Mouse (Mus musculus): ENCODE measurements at regions not wholly inside any gene's neighbourhood (a gene's known extent, or its start where the extent isn't known, plus 50 kb on each side); places are given as distances from the start of the nearest gene placed in this dataset.
A peak's percentile ranks its signal among the peaks of the same experiment; 100 is the strongest.

DNA sequence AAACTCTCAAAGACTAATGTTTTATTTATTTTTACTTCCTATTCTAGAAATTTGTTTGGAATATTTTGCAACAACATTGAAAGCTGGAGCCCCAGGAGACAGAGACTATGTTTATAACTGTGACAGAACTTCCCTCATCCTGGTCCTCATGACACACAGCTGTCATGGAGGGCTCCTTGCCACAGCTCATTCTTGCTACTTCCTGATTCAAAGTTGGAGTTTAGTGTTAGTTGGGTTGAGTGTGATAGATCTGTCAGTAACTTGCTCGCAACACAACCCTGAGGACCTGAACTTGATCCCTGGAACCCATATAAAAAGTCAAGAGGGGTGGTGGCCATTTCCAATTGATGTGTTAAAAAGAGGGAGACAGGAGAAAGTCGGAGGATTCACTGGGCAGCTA, 328.3 kb upstream of the Nox3 start:
- no peak for DNase-seq

DNA sequence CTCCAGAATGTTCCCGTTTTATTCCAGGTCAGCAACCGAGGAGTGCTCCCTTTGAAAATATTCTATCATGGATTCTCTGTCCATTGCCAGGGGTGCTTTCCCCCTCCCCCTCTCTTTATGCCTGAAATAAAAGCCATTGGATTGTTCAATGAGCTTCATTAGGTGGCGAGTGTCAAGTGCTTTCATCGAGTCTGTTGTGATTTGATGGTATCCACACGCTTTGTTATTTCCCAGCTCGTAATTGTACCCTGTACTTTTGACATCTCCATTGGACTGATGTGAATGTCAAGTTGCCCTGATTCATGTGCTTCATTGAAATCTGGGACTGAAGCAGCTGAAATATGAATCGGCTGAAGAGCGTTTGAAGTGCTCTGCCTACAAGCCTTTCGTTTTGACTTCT, 333.1 kb upstream of the Nox3 start:
- DNase-seq, result no peak

GRCm38 (mm10) chr17:4034816-4035360, 338.8 kb upstream of the Nox3 start:
- DNase-seq, result peak in 1 of 2 experiments; percentile 9

DNA sequence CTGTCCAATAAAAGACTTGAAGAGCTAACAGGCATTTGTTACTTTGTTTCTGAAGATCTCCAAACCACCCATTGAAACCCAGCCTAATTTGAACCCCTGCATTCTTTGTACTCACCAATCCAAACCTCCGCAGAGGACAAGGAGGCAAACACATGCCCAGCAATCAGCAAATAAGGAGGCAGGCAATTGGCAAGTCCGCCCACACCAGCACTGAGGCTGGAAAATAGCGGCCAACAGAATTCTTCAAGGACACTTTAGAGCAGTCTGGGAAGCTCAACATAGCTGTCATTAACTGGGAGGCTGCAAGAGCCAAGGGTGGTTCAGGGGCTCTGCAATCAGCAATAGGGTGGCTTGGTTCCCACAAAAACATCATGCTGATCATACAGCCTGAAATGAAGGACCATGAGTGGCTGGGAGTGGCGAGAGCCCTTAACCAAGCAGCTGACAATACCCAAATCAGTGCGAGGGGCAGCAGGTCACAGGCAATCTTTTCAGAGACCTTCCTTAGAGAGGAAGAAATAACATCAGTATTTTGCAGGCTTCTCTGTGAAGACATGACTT, 344.1 kb upstream of the Nox3 start:
- DNase-seq, result peak; percentile 4 to 20

DNA sequence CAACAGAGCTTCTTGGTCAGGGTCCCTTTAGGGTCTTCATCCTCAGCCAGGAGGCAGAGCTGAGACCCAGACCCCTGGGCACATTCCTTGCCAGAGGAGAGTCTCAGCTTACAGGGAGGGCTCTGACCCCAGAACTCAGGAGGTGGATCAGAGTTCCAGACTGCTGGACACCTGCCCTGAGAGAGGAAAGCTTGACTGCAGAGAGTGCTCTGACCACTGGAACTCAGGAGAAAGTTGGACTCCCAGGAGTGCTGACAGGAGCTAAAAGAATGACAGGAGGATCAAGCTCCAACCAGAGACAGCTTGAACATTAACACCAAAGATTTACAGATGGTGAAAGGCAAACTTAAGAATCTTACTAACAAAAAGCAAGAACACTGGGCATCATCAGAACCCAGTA, 364.1 kb upstream of the Nox3 start:
- DNase-seq, result peak; percentile 53 to 61

GRCm38 (mm10) chr17:4073381-4073780, 377.3 kb upstream of the Nox3 start:
- DNase-seq, result no peak

DNA sequence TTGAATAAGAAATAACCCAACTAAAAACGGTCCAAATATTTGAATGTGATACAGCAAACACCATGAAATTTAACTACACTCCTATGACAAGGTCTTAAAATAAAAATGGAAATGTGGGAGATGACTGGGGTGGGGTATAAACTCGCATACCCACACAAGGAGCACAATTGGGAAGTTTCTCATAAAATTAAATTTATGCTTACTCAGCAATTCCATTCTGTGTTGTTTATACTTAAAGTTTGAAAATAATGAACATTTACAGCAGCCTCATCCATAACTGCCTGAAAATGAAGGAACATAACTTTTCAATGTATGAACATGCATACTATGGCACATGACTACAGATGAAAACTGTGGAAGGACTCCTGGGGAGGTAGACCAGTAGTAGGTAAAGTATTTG, 384.5 kb upstream of the Nox3 start:
- no peak for DNase-seq

- DNase-seq, result no peak
Measured at GRCm38 (mm10) chr17:4094621-4095020, 398.6 kb upstream of the Nox3 start.

DNA sequence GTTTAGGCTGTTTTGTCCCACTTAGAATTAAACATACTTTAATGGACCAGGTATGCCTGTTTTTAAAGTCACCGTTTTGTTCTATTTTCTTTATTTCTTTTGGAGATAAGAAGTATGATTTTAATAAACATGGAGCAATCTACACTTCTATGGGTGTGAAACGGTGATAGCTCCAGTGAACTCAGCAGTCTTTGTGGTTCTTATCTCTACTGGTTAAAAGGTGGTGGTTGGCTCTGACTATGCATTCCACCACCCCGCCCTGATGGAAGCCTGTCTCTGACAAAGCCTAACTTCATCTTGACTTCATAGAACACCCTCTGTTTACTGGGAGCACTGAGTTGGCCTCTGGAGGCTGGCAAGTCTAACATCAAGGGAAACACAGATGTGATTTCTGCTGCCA, 407.3 kb upstream of the Nox3 start:
- DNase-seq, result no peak

DNA sequence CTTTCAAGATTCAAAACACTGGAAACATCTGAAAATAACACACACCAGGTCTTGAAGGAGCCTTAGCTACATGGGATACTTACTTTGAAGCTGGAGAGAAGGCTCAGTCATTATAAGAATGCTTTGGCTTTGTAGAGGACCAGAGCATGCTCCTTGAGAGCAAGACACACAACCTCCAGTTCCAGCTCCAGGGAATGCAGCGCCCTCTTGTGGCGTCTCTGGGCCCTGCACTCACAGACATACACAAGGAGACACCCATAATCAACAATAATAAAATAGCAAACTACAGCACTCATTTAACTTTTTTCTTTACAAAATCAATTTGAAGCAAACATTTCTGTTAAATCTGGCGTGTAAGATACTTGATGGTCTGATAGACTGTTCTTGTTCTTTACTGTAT, 413.2 kb upstream of the Nox3 start:
- DNase-seq, result peak; percentile 13 to 77

DNA sequence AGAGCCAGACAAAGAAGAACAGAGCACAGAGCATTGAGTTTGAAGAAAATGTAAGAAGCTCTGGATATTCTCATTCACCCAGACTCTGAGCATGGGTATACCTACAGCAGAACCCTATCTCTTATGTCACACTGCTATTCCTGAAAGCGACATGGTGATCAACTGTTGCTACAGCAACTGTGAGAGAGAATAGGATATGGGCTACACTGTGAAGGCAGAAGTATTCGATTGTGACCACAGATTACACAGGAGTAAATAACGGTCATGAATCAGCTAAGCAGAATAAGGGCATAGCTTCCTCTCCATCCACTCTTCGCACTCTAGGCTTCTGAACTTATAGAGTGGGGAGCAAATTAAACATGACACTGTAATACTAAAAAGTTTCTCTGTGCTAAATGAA, 417.0 kb upstream of the Nox3 start:
- no peak for DNase-seq

DNA sequence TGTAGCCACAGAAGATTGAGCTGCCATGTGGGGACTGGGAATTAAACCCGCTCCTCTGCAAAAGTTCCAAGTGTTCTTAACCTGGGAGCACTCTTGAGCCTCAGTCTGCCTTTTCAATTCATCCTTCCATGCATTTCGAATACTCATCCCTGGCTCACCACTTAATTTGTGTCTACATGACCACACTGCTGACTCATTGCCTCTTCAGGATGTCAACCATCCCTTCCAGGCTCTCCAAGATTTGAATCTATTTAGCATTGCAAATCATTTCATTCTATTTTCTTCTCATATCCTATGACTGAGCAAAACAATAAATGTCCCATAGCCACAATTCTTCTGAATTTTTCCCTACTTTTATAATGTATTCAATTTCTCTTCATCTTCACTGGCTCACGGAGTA, 420.4 kb upstream of the Nox3 start:
- DNase-seq, result no peak

DNA sequence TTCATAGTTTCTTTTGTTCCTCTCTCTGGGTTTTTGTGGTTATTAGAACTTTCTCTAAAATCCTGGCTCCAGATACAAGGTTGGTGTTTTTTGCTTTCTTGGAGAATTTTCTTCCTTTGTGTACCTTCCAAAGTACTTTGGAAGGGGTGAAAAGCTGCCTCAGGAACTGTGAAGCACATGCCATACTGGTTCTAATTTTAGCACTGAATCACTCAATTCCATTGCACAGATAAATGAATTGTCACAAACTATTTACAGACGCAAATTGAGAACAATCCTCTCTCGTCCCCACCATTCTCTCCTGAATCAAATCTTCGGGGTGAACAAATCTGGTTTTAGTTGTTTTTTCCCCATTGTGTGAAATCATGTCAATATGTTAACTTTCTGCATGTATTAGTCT, 437.6 kb upstream of the Nox3 start:
- DNase-seq, result no peak

GRCm38 (mm10) chr17:4163502-4163901, 467.4 kb upstream of the Nox3 start:
- DNase-seq, result no peak

- peak; percentile 41 to 66 for DNase-seq
Measured at GRCm38 (mm10) chr17:4173951-4174361, 477.9 kb upstream of the Nox3 start.

DNA sequence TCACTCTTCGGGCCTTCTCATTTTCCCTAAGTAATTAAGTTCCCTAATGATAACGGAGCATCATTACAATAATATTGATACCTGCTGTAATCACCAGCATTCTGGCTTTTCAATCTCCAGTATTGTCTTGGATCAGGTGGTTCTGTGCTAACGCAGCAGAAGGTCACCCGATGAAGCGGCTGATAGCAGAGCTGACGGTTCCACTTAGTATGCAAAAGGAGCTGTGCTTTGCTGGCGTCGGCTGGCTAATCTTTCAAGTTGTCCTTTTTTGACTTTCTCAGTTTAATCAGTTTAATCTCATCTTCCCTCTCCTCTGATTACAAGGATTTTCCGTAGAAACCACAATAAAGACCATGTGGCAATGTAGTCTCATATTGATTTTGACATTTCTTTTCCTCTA, 478.9 kb upstream of the Nox3 start:
- no peak for DNase-seq

DNA sequence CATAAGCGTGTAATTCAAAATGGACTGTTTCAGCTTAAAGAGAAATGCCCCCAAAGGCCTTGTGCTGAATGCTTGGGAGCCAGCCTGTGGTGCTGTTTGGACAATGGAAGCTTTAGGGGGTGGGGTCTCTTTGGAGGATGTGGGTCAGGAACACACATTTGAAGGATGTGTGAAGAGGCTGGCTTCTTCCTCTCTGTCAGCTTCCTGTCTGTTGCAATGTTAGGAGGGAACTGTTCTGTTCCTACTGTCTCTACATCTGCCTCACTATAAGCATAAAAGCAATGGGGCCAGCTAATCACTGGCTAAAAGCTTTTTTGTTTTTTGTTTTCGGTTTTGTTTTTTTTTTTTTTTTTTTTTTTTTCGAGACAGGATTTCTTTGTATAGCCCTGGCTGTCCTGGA, 480.5 kb upstream of the Nox3 start:
- DNase-seq, result no peak

GRCm38 (mm10) chr17:4177485-4178150, 481.6 kb upstream of the Nox3 start:
- DNase-seq, result peak; percentile 10 to 44

- no peak for DNase-seq
Measured at GRCm38 (mm10) chr17:4179271-4179670, 483.2 kb upstream of the Nox3 start.

DNA sequence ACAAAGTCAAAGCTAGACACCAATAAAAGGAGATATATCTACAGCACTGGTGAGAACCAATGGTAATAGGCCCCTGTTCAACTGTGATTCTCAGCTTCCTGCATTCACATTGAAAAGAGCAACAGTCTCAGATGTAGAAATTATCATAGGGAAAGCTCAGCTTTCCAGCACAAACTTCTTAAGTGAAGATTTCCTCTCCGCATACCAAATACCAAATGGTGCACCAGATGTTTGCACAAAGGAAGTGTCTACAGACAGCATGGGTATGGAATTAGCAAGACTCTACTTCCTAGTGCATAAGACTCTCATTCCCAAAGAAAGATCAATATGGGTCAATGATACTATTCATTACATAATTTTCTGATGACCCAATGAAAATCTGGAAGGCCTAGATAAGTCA, 486.0 kb upstream of the Nox3 start:
- DNase-seq, result no peak

DNA sequence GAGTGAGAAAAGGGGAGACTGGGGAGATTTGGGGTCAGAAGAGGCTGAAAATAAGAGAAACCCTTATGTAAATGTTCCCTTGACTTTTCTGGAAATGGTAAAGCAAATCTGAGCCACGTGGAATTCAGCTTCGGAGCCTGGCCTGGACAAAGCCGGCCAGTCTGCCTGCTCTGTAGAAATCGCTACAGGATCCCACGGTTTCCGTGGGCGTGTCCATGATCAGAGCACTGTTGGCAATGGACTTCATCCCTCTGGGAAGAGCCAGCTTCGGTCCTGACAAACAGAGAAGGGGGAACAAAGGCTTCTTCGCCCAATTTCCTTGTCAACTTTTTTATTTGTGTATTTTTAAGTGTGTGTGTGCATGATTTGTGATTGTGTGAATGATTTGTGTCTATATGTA, 490.7 kb upstream of the Nox3 start:
- peak in 1 of 2 experiments; percentile 19 for DNase-seq

DNA sequence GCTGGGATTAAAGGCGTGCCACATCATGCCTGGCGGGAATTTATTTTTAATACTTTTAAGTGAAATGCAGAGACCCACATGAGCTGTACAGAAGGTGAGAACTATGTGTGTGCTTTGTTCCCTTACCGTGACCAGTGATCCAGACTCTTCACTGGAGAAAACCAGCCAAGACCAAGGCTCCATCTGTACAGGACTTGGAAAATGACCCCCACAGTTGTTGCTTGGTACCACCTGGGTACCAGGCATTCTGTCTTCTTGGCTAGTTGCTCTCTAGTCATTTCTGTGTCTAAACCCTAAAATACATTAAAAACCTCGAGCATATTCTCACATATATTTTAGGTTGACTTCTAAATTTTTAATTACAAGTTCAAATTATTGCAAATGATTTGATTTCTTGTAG, 491.5 kb upstream of the Nox3 start:
- DNase-seq, result no peak

DNA sequence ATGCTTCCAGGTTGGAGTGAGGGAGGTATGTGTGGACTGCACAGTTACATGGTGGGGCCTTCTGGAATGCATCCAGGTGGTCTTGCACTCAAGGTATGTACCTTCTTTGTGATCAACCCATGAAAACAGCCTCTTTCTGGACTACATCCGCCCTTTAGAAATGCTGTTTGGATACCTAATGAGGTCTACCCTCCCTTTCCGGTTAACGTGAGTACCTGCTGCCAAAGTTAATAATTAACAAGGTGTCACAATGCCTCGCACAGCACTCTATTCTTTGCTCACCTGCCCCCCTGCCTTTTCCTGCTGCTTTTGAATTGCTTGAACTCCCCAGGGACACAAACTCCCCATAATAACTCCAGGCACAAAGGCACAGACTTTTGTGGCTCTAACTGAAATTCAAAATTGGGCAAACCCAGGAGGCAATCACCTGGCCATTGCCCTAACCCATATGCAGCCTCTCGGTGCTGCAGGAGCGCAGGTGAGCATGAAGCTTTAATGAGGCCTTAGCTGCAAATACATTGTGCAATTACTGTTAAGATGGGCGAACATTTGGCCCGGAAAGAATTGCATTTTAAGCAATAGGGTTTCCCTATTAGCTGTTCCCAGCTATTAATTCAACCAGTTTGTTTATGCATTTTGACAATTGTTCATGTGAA, 500.9 kb upstream of the Nox3 start:
- peak; percentile 31 to 33 for DNase-seq

- no peak for DNase-seq
Measured at GRCm38 (mm10) chr17:4198001-4198400, 501.9 kb upstream of the Nox3 start.
